In the genomic region with DNA sequence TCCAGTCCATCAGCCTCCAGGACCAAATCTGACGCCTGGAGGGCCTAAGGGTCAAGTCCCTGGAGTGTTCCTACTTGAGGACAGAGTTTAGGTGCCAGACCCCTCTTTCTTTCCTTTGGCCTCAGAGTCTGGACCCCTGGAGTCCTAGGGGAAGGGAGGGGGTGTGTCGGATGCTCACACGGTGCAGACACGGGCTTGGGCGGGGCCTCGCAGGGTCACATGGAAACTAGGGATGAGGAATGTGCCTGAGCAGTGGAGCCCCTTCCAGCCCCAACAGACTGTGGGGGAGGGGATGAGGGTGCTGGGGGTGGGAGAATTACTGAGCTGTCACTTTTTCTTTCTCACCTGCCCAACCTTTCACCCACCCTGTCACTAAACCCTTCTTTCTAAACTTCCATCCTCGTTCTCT, we compare ENCODE assay signal across 9 mouse cellular contexts. TPM values are rescaled to one million over a fixed set of nuclear protein-coding genes. Genes with fewer than 3 reads are reported as not detected.
DNase-seq lines count a peak whose midpoint lies in the region; ATAC-seq and TF ChIP-seq lines count a peak whose summit lies in the region.
"Had no signal": no experiment of that assay in that cellular context is flagged by ENCODE, and none has a peak within 500 bp of the region (broad histone marks: within the 10 kb centered on the region; RNA-seq: fewer than 3 reads in every experiment).

No protein-coding gene starts in this region.

- ATAC-seq in cerebellum, adult (ENCODE audit: insufficient number of reproducible peaks, low FRiP score, low TSS enrichment), result no peak
- no peak for ATAC-seq in hindbrain, embryonic 16.5 days

- peak; percentile 47; the same call in 1 of the 2 replicates for TF ChIP-seq POLR2A in cerebellum, adult 2 months (IDR thresholded peaks at IDR 0.05; ENCODE audit: borderline replicate concordance, insufficient read depth, low read length)
- peak; percentile 21; the same call in 1 of the 2 replicates for TF ChIP-seq POLR2A in small intestine, adult 2 months (IDR thresholded peaks at IDR 0.05; ENCODE audit: low read depth, low read length)

- no peak for TF ChIP-seq CTCF in cerebellum, adult 2 months (IDR thresholded peaks at IDR 0.05; ENCODE audit: borderline replicate concordance, insufficient read depth, low read depth, low read length)
- TF ChIP-seq CTCF in left cerebral cortex, adult 2 months (IDR thresholded peaks at IDR 0.05), result no peak
- no peak for TF ChIP-seq CTCF in small intestine, adult 2 months (IDR thresholded peaks at IDR 0.05; ENCODE audit: extremely low read depth, insufficient read length, insufficient replicate concordance, low read depth, low read length)

- DNase-seq in cerebellum, adult 11 months, result peak; percentile 83
- peak; percentile 70 to 76 for DNase-seq in cerebellum, adult 2 months
- peak; percentile 90 for DNase-seq in gastrocnemius, adult 18-20 months (ENCODE audit: low spot score)
- DNase-seq in left cerebral cortex, adult 2 months (ENCODE audit: extremely low spot score in 1 of 2, low spot score in 2 of 2), result peak; percentile 65 to 77
- DNase-seq in lung, postnatal 4 days, result peak; percentile 73 to 81

- H3K9ac ChIP-seq in hindbrain, embryonic 16.5 days (ENCODE audit: low read depth, low read length), result peak overlapping the region; percentile 77

- H3K27me3 ChIP-seq in cerebellum, adult 2 months (ENCODE audit: control insufficient read depth, insufficient read depth, low read length), result no peaks in the 10 kb centered on the region
- H3K27me3 ChIP-seq in hindbrain, embryonic 16.5 days (replicated peaks; ENCODE audit: control insufficient read depth, insufficient read depth, low read length), result no peaks in the 10 kb centered on the region
- H3K27me3 ChIP-seq in small intestine, adult 2 months (ENCODE audit: control insufficient read depth, insufficient read depth, low read length), result no peaks in the 10 kb centered on the region

- peak overlapping the region; percentile 96 for H3K4me3 ChIP-seq in cerebellum, adult 2 months (replicated peaks; ENCODE audit: insufficient read depth, low read depth, low read length)
- peak overlapping the region; percentile 62 for H3K4me3 ChIP-seq in hindbrain, embryonic 16.5 days (ENCODE audit: low read length)
- peak overlapping the region; percentile 68 for H3K4me3 ChIP-seq in left cerebral cortex, adult 2 months
- peak overlapping the region; percentile 92 for H3K4me3 ChIP-seq in small intestine, adult 2 months (ENCODE audit: low read depth, low read length)

- peaks cover 4% of the 10 kb centered on the region for H3K36me3 ChIP-seq in hindbrain, embryonic 16.5 days (ENCODE audit: control insufficient read depth, insufficient read depth, low read length)
- H3K36me3 ChIP-seq in small intestine, adult 2 months (ENCODE audit: control insufficient read depth, insufficient read depth, low read length), result peaks cover 28% of the 10 kb centered on the region

- H3K27ac ChIP-seq in cerebellum, adult 2 months (ENCODE audit: insufficient read depth, low read length), result peak overlapping the region; percentile 96
- no peak overlapping the region for H3K27ac ChIP-seq in hindbrain, embryonic 16.5 days (ENCODE audit: low read depth, low read length)
- H3K27ac ChIP-seq in left cerebral cortex, adult 2 months, result peak overlapping the region; percentile 98
- peak overlapping the region; percentile 99 for H3K27ac ChIP-seq in small intestine, adult 2 months (ENCODE audit: insufficient read depth, low read depth, low read length)

- intact Hi-C loops in left cerebral cortex, adult 2 months (cut with DNase I), result no loop called here

- peaks cover 31% of the 10 kb centered on the region for H3K4me1 ChIP-seq in cerebellum, adult 2 months (ENCODE audit: control insufficient read depth, insufficient read depth, low read length)
- H3K4me1 ChIP-seq in hindbrain, embryonic 16.5 days (ENCODE audit: control insufficient read depth, insufficient read depth, low read depth, low read length), result peaks cover 67% of the 10 kb centered on the region
- H3K4me1 ChIP-seq in small intestine, adult 2 months (ENCODE audit: control insufficient read depth, insufficient read depth, insufficient read length, low read length), result peaks cover 30% of the 10 kb centered on the region

- WGBS in cerebellum, adult 2 months, result under 1% methylated on average over 7 of the region's 7 CpGs
- under 1% methylated on average over 7 of the region's 7 CpGs for WGBS in hindbrain, embryonic 16.5 days
- 1% methylated on average over 7 of the region's 7 CpGs for WGBS in small intestine, adult 2 months

- H3K4me2 ChIP-seq in hindbrain, embryonic 16.5 days (ENCODE audit: low read length), result peak overlapping the region; percentile 98

- no peaks in the 10 kb centered on the region for H3K9me3 ChIP-seq in hindbrain, embryonic 16.5 days (ENCODE audit: control insufficient read depth, low read length)

RNA-seq across cellular contexts. Expression of a gene that starts 1.0 kb away (rescaled TPM):
- 222 and 239 TPM in 2 replicates for polyA plus RNA-seq in cerebellum, adult 2 months (2012; rRNA removed)
- 10 to 100 TPM; 19.4 to 22.9 TPM for total RNA-seq in gastrocnemius, adult 18-20 months (2021)
- polyA plus RNA-seq in hindbrain, embryonic 16.5 days (2015; fragmentation: Nextera tagmentation; extraction: Ambion mirVana), result 3.2 and 3.3 TPM in 2 replicates
- 100 to 1,000 TPM in 1 of 2 experiments, 10 to 100 TPM in 1; 60.3 to 104 TPM for total RNA-seq in left cerebral cortex, adult 2 months (2021)
- polyA plus RNA-seq in small intestine, adult 2 months (2012; rRNA removed), result 8.9 and 13.1 TPM in 2 replicates

RNA-seq across cellular contexts. Expression of a gene that starts 6.2 kb away (rescaled TPM):
- 164 and 166 TPM in 2 replicates for polyA plus RNA-seq in cerebellum, adult 2 months (2012; rRNA removed)
- total RNA-seq in gastrocnemius, adult 18-20 months (2021), result 10 to 100 TPM; 11.1 to 17.3 TPM
- 63.8 and 68.2 TPM in 2 replicates for polyA plus RNA-seq in hindbrain, embryonic 16.5 days (2015; fragmentation: Nextera tagmentation; extraction: Ambion mirVana)
- total RNA-seq in left cerebral cortex, adult 2 months (2021), result 100 to 1,000 TPM; 211 to 244 TPM
- polyA plus RNA-seq in small intestine, adult 2 months (2012; rRNA removed), result 2.1 and 2.3 TPM in 2 replicates
- total RNA-seq: neutrophil, adult 5-6 weeks had no signal

RNA-seq across cellular contexts. Expression of a gene that starts 9.4 kb away (rescaled TPM):
- 350 and 359 TPM in 2 replicates for polyA plus RNA-seq in cerebellum, adult 2 months (2012; rRNA removed)
- total RNA-seq in gastrocnemius, adult 18-20 months (2021), result 100 to 1,000 TPM; 442 to 461 TPM
- polyA plus RNA-seq in hindbrain, embryonic 16.5 days (2015; fragmentation: Nextera tagmentation; extraction: Ambion mirVana), result 508 and 537 TPM in 2 replicates
- 100 to 1,000 TPM; 318 to 325 TPM for total RNA-seq in left cerebral cortex, adult 2 months (2021)
- polyA plus RNA-seq in small intestine, adult 2 months (2012; rRNA removed), result 820 and 1,370 TPM in 2 replicates

RNA-seq across cellular contexts. Expression of a gene that starts 11.7 kb away (rescaled TPM):
- polyA plus RNA-seq in cerebellum, adult 2 months (2012; rRNA removed), result 0.29 and 0.64 TPM in 2 replicates
- under 1 TPM; 0.09 TPM for total RNA-seq in gastrocnemius, adult 18-20 months (2021)
- 0.43 and 0.45 TPM in 2 replicates for polyA plus RNA-seq in hindbrain, embryonic 16.5 days (2015; fragmentation: Nextera tagmentation; extraction: Ambion mirVana)
- total RNA-seq in left cerebral cortex, adult 2 months (2021), result 1 to 10 TPM; 1.1 to 1.2 TPM
- 0.14 and 0.22 TPM in 2 replicates for polyA plus RNA-seq in small intestine, adult 2 months (2012; rRNA removed)

RNA-seq across cellular contexts. Expression of a gene that starts 11.9 kb away (rescaled TPM):
- 27.7 and 29.3 TPM in 2 replicates for polyA plus RNA-seq in cerebellum, adult 2 months (2012; rRNA removed)
- 10 to 100 TPM; 15.2 to 15.6 TPM for total RNA-seq in gastrocnemius, adult 18-20 months (2021)
- polyA plus RNA-seq in hindbrain, embryonic 16.5 days (2015; fragmentation: Nextera tagmentation; extraction: Ambion mirVana), result 23.9 and 28.3 TPM in 2 replicates
- 10 to 100 TPM; 30.8 to 34.4 TPM for total RNA-seq in left cerebral cortex, adult 2 months (2021)
- 87.3 and 164 TPM in 2 replicates for polyA plus RNA-seq in small intestine, adult 2 months (2012; rRNA removed)

Comparison
In these comparisons a context has a peak if more than half of its experiments do, and no peak if none do; other contexts are left out.
1. RNA of a gene that starts 1.0 kb away (polyA plus RNA-seq): 222 to 239 TPM in cerebellum, adult 2 months; 8.9 to 13.1 TPM in small intestine, adult 2 months and 3.2 to 3.3 TPM in hindbrain, embryonic 16.5 days; every median in the first group is over 10 times any median in the second.
2. RNA of a gene that starts 6.2 kb away (polyA plus RNA-seq): 164 to 166 TPM in cerebellum, adult 2 months and 63.8 to 68.2 TPM in hindbrain, embryonic 16.5 days; 2.1 to 2.3 TPM in small intestine, adult 2 months; every median in the first group is over 10 times any median in the second.
3. Peak in every context shown above with its lines, with median percentiles within 50 percentile points of each other: DNase-seq and H3K4me3 ChIP-seq.